Mouse (Mus musculus) megakaryocyte, embryonic 14.5 days (primary cell): ENCODE measurements at regions not wholly inside any gene's neighbourhood (a gene's known extent, or its start where the extent isn't known, plus 50 kb on each side); places are given as distances from the start of the nearest gene placed in this dataset.

ENCODE experiments used
- H3K27me3 ChIP-seq: replicated peaks from 2 replicates; pipeline ENCODE3; 2012; ENCODE audit warnings: inconsistent platforms
- H3K36me3 ChIP-seq: replicated peaks from 2 replicates; pipeline ENCODE3; 2012; ENCODE audit warnings: low read length, inconsistent platforms, mixed read lengths
- H3K4me1 ChIP-seq: 2 replicates; pipeline ENCODE4 v1.6.1; 2012; ENCODE audit warnings: inconsistent platforms
- H3K4me3 ChIP-seq: replicated peaks from 2 replicates; pipeline ENCODE3; 2012; ENCODE audit warnings: moderate library complexity, mild to moderate bottlenecking, inconsistent platforms
- H3K9me3 ChIP-seq: 2 replicates; pipeline ENCODE4 v1.6.1; 2012; ENCODE audit warnings: inconsistent platforms
- FLI1 ChIP-seq: IDR thresholded peaks from 2 replicates; pipeline ENCODE4 v1.6.1; 2012; ENCODE audit warnings: low read length, inconsistent platforms, mixed read lengths
- GATA1 ChIP-seq: IDR thresholded peaks from 3 replicates; pipeline ENCODE4 v1.6.1; 2012; ENCODE audit warnings: mixed read lengths, low read length, inconsistent platforms, borderline replicate concordance

- Histone ChIP-seq H3K27me3 (peaks cover 72% of the 10 kb centered on the region), H3K9me3 (no peaks in the 10 kb centered on the region), H3K4me1 (peaks cover 36% of the 10 kb centered on the region), H3K36me3 (no peaks in the 10 kb centered on the region), H3K4me3 (no peak overlapping the region)
- no peak for TF ChIP-seq GATA1
- no peak for TF ChIP-seq FLI1
These were observed 91.2 kb upstream of the Hsd17b12 start for GRCm38 (mm10) chr2:94248948-94249347.

DNA sequence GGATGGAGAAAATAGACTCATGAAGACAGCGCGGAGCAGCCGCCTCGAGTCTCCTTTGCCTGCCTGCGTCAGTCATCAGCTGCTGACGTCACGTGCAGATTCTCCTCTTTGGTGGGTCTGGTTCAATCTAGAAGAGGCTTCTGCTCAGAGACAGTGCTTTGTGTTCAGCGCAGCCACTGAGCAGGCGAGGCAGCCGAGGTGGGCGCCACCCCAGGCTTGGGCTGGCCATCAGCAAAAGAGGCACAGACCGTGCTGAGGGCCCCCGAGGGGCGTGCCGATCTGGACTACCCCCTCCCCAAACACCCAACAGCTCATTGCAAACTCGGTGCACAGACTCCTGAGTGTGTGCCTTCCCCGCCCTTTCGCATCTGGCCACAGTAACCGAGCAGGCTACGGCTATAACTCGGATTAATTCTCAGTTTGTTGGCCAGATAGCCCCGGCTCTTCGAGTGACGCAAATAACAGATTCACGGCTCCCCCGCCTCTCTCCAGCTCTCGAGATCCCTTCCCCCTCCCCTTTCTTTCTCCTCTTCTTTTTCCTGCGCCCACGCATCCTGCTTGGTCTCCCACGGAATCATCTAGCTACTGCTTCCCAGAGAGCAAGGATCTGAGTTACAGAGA, 89.2 kb upstream of the Hsd17b12 start:
- peaks cover 84% of the 10 kb centered on the region for H3K27me3 ChIP-seq

DNA sequence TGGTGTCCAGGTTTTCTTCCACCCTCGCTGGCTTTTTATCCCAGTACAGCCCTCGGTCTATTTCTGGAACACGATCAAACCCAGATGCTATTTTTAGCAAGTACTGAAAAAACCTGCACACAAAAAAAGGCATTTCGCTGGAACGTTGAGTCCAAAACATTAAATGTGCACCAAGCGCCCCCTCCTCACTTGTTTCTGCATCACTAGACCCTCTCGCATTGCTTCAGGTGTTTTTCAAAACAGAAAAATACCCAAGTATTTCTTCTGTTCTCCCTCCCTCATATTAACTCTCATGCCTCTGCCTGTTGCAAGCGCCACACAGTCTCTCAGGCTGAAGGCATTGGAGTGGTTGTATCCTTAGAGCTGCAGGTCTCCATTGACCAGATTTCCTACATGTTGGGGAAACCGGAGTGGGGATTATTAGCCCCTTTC, 88.4 kb upstream of the Hsd17b12 start:
- H3K4me1 ChIP-seq = peaks cover 47% of the 10 kb centered on the region
- H3K4me3 ChIP-seq = no peak overlapping the region
- H3K36me3 ChIP-seq = no peaks in the 10 kb centered on the region
- peaks cover 90% of the 10 kb centered on the region for H3K27me3 ChIP-seq
- H3K9me3 ChIP-seq = no peaks in the 10 kb centered on the region
- TF ChIP-seq FLI1 (no peak), GATA1 (no peak)

More for the DNA sequence above, 89.2 kb upstream of the Hsd17b12 start:
- TF ChIP-seq FLI1 = no peak
- TF ChIP-seq GATA1 = no peak
- Histone ChIP-seq H3K4me3 (peak overlapping the region; percentile 12), H3K9me3 (no peaks in the 10 kb centered on the region), H3K36me3 (no peaks in the 10 kb centered on the region), H3K4me1 (peaks cover 41% of the 10 kb centered on the region)

GRCm38 (mm10) chr2:94245305-94245959, 87.7 kb upstream of the Hsd17b12 start:
- Histone ChIP-seq H3K9me3 (no peaks in the 10 kb centered on the region), H3K4me1 (peaks cover 54% of the 10 kb centered on the region), H3K27me3 (peaks cover 93% of the 10 kb centered on the region), H3K4me3 (peak overlapping the region; percentile 72), H3K36me3 (no peaks in the 10 kb centered on the region)
- TF ChIP-seq GATA1 (no peak), FLI1 (no peak)

GRCm38 (mm10) chr2:94244140-94244539, 86.4 kb upstream of the Hsd17b12 start:
- Histone ChIP-seq H3K9me3 (no peaks in the 10 kb centered on the region), H3K36me3 (no peaks in the 10 kb centered on the region), H3K4me3 (no peak overlapping the region), H3K4me1 (peaks cover 58% of the 10 kb centered on the region), H3K27me3 (peaks cover 98% of the 10 kb centered on the region)
- TF ChIP-seq FLI1 = no peak
- TF ChIP-seq GATA1 = no peak

DNA sequence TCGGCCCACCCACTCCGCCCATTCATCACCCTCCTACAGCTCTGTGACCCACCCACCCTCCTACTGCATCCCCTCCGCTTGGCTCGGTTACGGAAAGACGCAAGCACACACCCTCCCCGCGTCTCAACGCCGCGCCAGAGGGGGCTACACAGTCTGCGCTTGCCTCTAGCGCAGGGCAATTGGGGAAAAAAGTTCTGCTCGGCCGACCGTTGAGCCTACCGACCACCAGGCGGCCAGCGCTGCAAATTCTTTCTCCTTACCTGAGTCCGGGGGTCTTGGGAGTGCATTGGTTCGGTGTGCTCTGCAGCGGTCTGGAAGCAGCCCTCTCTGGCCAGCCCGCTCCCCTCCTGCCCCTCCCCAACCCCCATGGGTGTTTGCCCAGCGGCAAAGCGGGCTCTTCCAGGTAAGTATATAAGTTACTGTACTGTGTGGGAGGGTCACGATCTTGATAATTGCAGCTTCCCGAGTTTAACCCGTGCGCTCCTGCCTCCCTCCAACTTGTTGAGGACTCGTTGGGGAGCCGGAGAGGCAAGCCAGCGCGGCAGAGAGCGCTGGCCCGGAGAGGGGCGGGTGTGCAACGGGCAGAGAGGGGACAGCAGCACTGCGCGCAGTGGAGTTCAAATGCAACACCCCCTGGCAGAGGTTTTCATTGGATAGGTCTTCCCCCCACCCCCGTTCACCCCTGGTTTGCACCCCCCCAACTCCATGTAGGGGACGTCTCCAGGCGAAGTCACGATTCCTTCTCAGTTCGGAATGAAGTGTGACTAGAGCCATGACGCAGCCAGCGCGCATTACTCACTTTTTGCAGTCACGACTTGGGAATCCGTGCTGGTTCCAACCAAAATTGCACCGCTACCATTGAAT, 85.5 kb upstream of the Hsd17b12 start:
- Histone ChIP-seq H3K4me3 (peak overlapping the region; percentile 75), H3K27me3 (peaks cover 99% of the 10 kb centered on the region), H3K4me1 (peaks cover 64% of the 10 kb centered on the region), H3K36me3 (no peaks in the 10 kb centered on the region), H3K9me3 (no peaks in the 10 kb centered on the region; the same call in 1 of the 2 replicates)
- no peak for TF ChIP-seq GATA1
- no peak for TF ChIP-seq FLI1

- no peaks in the 10 kb centered on the region for H3K36me3 ChIP-seq
- TF ChIP-seq FLI1 = no peak
- H3K4me1 ChIP-seq = peaks cover 62% of the 10 kb centered on the region
- H3K9me3 ChIP-seq = no peaks in the 10 kb centered on the region; the same call in 1 of the 2 replicates
- H3K4me3 ChIP-seq = no peak overlapping the region
- peaks cover 97% of the 10 kb centered on the region for H3K27me3 ChIP-seq
These were observed 84.8 kb upstream of the Hsd17b12 start for GRCm38 (mm10) chr2:94242406-94243052.

GRCm38 (mm10) chr2:94242051-94242397, 84.3 kb upstream of the Hsd17b12 start:
- no peaks in the 10 kb centered on the region for H3K36me3 ChIP-seq
- H3K9me3 ChIP-seq = no peaks in the 10 kb centered on the region; the same call in 1 of the 2 replicates
- H3K27me3 ChIP-seq = peaks cover 92% of the 10 kb centered on the region
- H3K4me1 ChIP-seq = peaks cover 60% of the 10 kb centered on the region
- no peak for TF ChIP-seq GATA1
- TF ChIP-seq FLI1 = no peak
- no peak overlapping the region for H3K4me3 ChIP-seq

- H3K27me3 ChIP-seq = peaks cover 88% of the 10 kb centered on the region
These were observed 83.7 kb upstream of the Hsd17b12 start for GRCm38 (mm10) chr2:94241301-94242050.

More at GRCm38 (mm10) chr2:94241301-94242050, 83.7 kb upstream of the Hsd17b12 start:
- H3K9me3 ChIP-seq = no peaks in the 10 kb centered on the region; the same call in 1 of the 2 replicates
- H3K4me1 ChIP-seq = peaks cover 58% of the 10 kb centered on the region
- TF ChIP-seq GATA1 = no peak
- TF ChIP-seq FLI1 = no peak
- H3K36me3 ChIP-seq = no peaks in the 10 kb centered on the region
- H3K4me3 ChIP-seq = peak overlapping the region; percentile 77
